Comparison of ENCODE assay signal across 19 mouse cellular contexts in genomic region chr3:108358445-108358844, GRCm38 (mm10). TPM values are rescaled to one million over a fixed set of nuclear protein-coding genes. Genes with fewer than 3 reads are reported as not detected.
DNase-seq lines count a peak whose midpoint lies in the region; ATAC-seq and TF ChIP-seq lines count a peak whose summit lies in the region.
"Had no signal": no experiment of that assay in that cellular context is flagged by ENCODE, and none has a peak within 500 bp of the region (broad histone marks: within the 10 kb centered on the region; RNA-seq: fewer than 3 reads in every experiment).

No protein-coding gene starts in this region.

- peaks cover 22% of the 10 kb centered on the region for H3K4me1 ChIP-seq in forebrain, embryonic 16.5 days (replicated peaks; ENCODE audit: control insufficient read depth, insufficient read depth, low read length)
- peaks cover 10% of the 10 kb centered on the region for H3K4me1 ChIP-seq in forebrain, embryonic 13.5 days
- H3K4me1 ChIP-seq in midbrain, postnatal 0 days (ENCODE audit: insufficient read depth, low read length) = 0 out of 2 replicates have a peak, but pooled peaks cover 2% of the 10 kb centered on the region

- peak overlapping the region; percentile 12; the same call in 1 of the 2 replicates for H3K27ac ChIP-seq in forebrain, embryonic 16.5 days (ENCODE audit: low read length)
- H3K27ac ChIP-seq in forebrain, embryonic 13.5 days = no peak overlapping the region; the same call in 1 of the 2 replicates
- H3K27ac ChIP-seq in midbrain, postnatal 0 days (ENCODE audit: low read depth, low read length) = no peak overlapping the region
- H3K27ac ChIP-seq: embryonic facial prominence, embryonic 12.5 days; macrophage had no signal

- H3K9me3 ChIP-seq in forebrain, embryonic 16.5 days (ENCODE audit: control insufficient read depth, low read length) = no peaks in the 10 kb centered on the region
- H3K9me3 ChIP-seq in forebrain, embryonic 13.5 days (replicated peaks) = no peaks in the 10 kb centered on the region
- no peaks in the 10 kb centered on the region for H3K9me3 ChIP-seq in midbrain, postnatal 0 days (ENCODE audit: low read length)
- H3K9me3 ChIP-seq: embryonic facial prominence, embryonic 12.5 days had no signal

- peak; percentile 93 for DNase-seq in brain, adult 2 months (ENCODE audit: low read depth, low spot score)
- peak; percentile 10 for DNase-seq in cerebellum, adult 8-10 months
- DNase-seq in left cerebral cortex, adult 18-20 months (ENCODE audit: low spot score in 2 of 2) = peak; percentile 64 to 68
- no peak for DNase-seq in midbrain, postnatal 0 days (ENCODE audit: low spot score)
- DNase-seq in embryo, embryonic 10.5 days (ENCODE audit: low spot score) = no peak
- DNase-seq in gastrocnemius, adult 18-20 months (ENCODE audit: low spot score) = no peak
- DNase-seq: B cell, adult 2 months; gastrocnemius, postnatal 36 days; lung, adult 18-20 months; midbrain, embryonic 14.5 days had no signal

- H3K9ac ChIP-seq in forebrain, embryonic 16.5 days (replicated peaks; ENCODE audit: low read depth, low read length) = no peak overlapping the region
- no peak overlapping the region for H3K9ac ChIP-seq in forebrain, embryonic 13.5 days
- no peak overlapping the region for H3K9ac ChIP-seq in midbrain, postnatal 0 days (replicated peaks; ENCODE audit: low read length, poor library complexity, severe bottlenecking)
- H3K9ac ChIP-seq: embryonic facial prominence, embryonic 12.5 days had no signal

- TF ChIP-seq CTCF in midbrain, postnatal 0 days (IDR thresholded peaks at IDR 0.05) = no peak

- peaks cover 33% of the 10 kb centered on the region for H3K36me3 ChIP-seq in forebrain, embryonic 16.5 days (ENCODE audit: control insufficient read depth, insufficient read depth)
- H3K36me3 ChIP-seq in forebrain, embryonic 13.5 days (ENCODE audit: poor library complexity, severe bottlenecking) = peaks cover 59% of the 10 kb centered on the region
- peaks cover 50% of the 10 kb centered on the region for H3K36me3 ChIP-seq in midbrain, postnatal 0 days (ENCODE audit: insufficient read depth, low read length)

- WGBS in forebrain, embryonic 16.5 days = 63% methylated on average over 6 of the region's 6 CpGs
- WGBS in forebrain, embryonic 13.5 days = 79% methylated on average over 6 of the region's 6 CpGs
- 80% methylated on average over 6 of the region's 6 CpGs for WGBS in midbrain, postnatal 0 days

- no peaks in the 10 kb centered on the region for H3K27me3 ChIP-seq in forebrain, embryonic 16.5 days (replicated peaks; ENCODE audit: control insufficient read depth, insufficient read depth, low read length)
- no peaks in the 10 kb centered on the region for H3K27me3 ChIP-seq in forebrain, embryonic 13.5 days
- H3K27me3 ChIP-seq in midbrain, postnatal 0 days (ENCODE audit: insufficient read depth, low read length) = no peaks in the 10 kb centered on the region
- H3K27me3 ChIP-seq: embryonic facial prominence, embryonic 12.5 days; Patski had no signal

- peak; percentile 60 for ATAC-seq in forebrain, embryonic 16.5 days
- ATAC-seq in forebrain, embryonic 13.5 days = no peak
- ATAC-seq in midbrain, postnatal 0 days (ENCODE audit: low FRiP score) = no peak
- ATAC-seq: hindbrain, embryonic 16.5 days; Patski had no signal

- H3K4me2 ChIP-seq in forebrain, embryonic 16.5 days (ENCODE audit: low read length) = no peak overlapping the region
- no peak overlapping the region for H3K4me2 ChIP-seq in forebrain, embryonic 13.5 days
- H3K4me2 ChIP-seq in midbrain, postnatal 0 days (ENCODE audit: low read depth, low read length, poor library complexity, severe bottlenecking) = no peak overlapping the region
- H3K4me2 ChIP-seq: embryonic facial prominence, embryonic 12.5 days; heart, embryonic 11.5 days had no signal

- H3K4me3 ChIP-seq in forebrain, embryonic 16.5 days (replicated peaks; ENCODE audit: low read length) = no peak overlapping the region
- no peak overlapping the region for H3K4me3 ChIP-seq in forebrain, embryonic 13.5 days
- H3K4me3 ChIP-seq in midbrain, postnatal 0 days (ENCODE audit: low read depth, low read length) = no peak overlapping the region
- H3K4me3 ChIP-seq: embryonic facial prominence, embryonic 12.5 days had no signal

RNA-seq across cellular contexts. Expression of gene Mybphl, which starts 6.3 kb away (rescaled TPM):
- 0.16 TPM in 1 of 2 replicates, not detected in the other for polyA plus RNA-seq in forebrain, embryonic 16.5 days (2015; fragmentation: Nextera tagmentation; extraction: Ambion mirVana)
- polyA plus RNA-seq in forebrain, embryonic 13.5 days (2015; fragmentation: Nextera tagmentation; extraction: Ambion mirVana) = not detected in 2 replicates
- total RNA-seq in left cerebral cortex, adult 18-20 months (2021) = under 1 TPM; 0.26 to 0.49 TPM
- total RNA-seq in midbrain, postnatal 0 days (2014; rRNA removed) = not detected in 2 replicates
- 0.13 TPM in 1 of 2 replicates, not detected in the other for polyA plus RNA-seq in midbrain, postnatal 0 days (2015; fragmentation: Nextera tagmentation; extraction: Ambion mirVana)
- not detected for total RNA-seq in gastrocnemius, adult 18-20 months (2021)
- total RNA-seq: gastrocnemius, postnatal 36 days had no signal
- polyA plus RNA-seq: limb, embryonic 14.5 days; macrophage; midbrain, embryonic 14.5 days; Patski; stomach, embryonic 14.5 days had no signal

RNA-seq across cellular contexts. Expression of gene Psrc1, which starts 25.2 kb away (rescaled TPM):
- polyA plus RNA-seq in forebrain, embryonic 16.5 days (2015; fragmentation: Nextera tagmentation; extraction: Ambion mirVana) = 29.0 and 29.2 TPM in 2 replicates
- 68.6 and 68.9 TPM in 2 replicates for polyA plus RNA-seq in forebrain, embryonic 13.5 days (2015; fragmentation: Nextera tagmentation; extraction: Ambion mirVana)
- total RNA-seq in left cerebral cortex, adult 18-20 months (2021) = 10 to 100 TPM; 17.8 to 18.1 TPM
- 4.8 and 5.6 TPM in 2 replicates for total RNA-seq in midbrain, postnatal 0 days (2014; rRNA removed)
- 1.8 and 3.2 TPM in 2 replicates for polyA plus RNA-seq in midbrain, postnatal 0 days (2015; fragmentation: Nextera tagmentation; extraction: Ambion mirVana)
- total RNA-seq in gastrocnemius, adult 18-20 months (2021) = not detected

RNA-seq across cellular contexts. Expression of gene Celsr2, which starts 56.9 kb away (rescaled TPM):
- 46.7 and 47.3 TPM in 2 replicates for polyA plus RNA-seq in forebrain, embryonic 16.5 days (2015; fragmentation: Nextera tagmentation; extraction: Ambion mirVana)
- 45.3 and 56.9 TPM in 2 replicates for polyA plus RNA-seq in forebrain, embryonic 13.5 days (2015; fragmentation: Nextera tagmentation; extraction: Ambion mirVana)
- 100 to 1,000 TPM; 148 to 155 TPM for total RNA-seq in left cerebral cortex, adult 18-20 months (2021)
- total RNA-seq in midbrain, postnatal 0 days (2014; rRNA removed) = 68.5 and 83.4 TPM in 2 replicates
- polyA plus RNA-seq in midbrain, postnatal 0 days (2015; fragmentation: Nextera tagmentation; extraction: Ambion mirVana) = 19.0 and 24.4 TPM in 2 replicates
- 10 to 100 TPM; 10.0 to 11.6 TPM for total RNA-seq in gastrocnemius, adult 18-20 months (2021)
- polyA plus RNA-seq: macrophage had no signal

Comparison
In these comparisons a context has a peak if more than half of its experiments do, and no peak if none do; other contexts are left out.
1. DNase-seq: peak in brain, adult 2 months (single experiment), cerebellum, adult 8-10 months (single experiment) and left cerebral cortex, adult 18-20 months (2 of 2); none in midbrain, postnatal 0 days (single experiment), embryo, embryonic 10.5 days (single experiment) and gastrocnemius, adult 18-20 months (single experiment).